Mouse (Mus musculus): ENCODE data around the gene Olfr589.
"Not testable (repeated sequence)": the region's sequence is repeated elsewhere in the genome, so short reads cannot be mapped to it uniquely, and the experiment has no call there.

The Olfr589 gene

GRCm38 (mm10) chr7:103156256-103156655 is at the start of gene Olfr589:
Gene Olfr589 (minus strand): TSS chr7:103156356.
- ATAC-seq (ENCODE audit: low TSS enrichment) = no peak

GRCm38 (mm10) chr7:103184503-103184902 is 28.3 kb upstream of the Olfr589 start, which contains the start of gene Olfr592:
Gene Olfr592 (plus strand): TSS chr7:103184803.
- ATAC-seq (ENCODE audit: low TSS enrichment) = not testable (repeated sequence)

- ATAC-seq (ENCODE audit: low TSS enrichment) = no peak
These were observed 22.1 kb upstream of the Olfr589 start, which contains the start of gene Olfr591 for GRCm38 (mm10) chr7:103178240-103178639. Gene Olfr591 (minus strand): TSS chr7:103178340.

- no peak for ATAC-seq (ENCODE audit: low TSS enrichment)
These were observed 13.5 kb upstream of the Olfr589 start for GRCm38 (mm10) chr7:103169697-103170096.

GRCm38 (mm10) chr7:103140579-103140978 is 15.6 kb downstream of the Olfr589 start, which contains the start of gene Olfr588-ps1:
Gene Olfr588-ps1 (plus strand): TSS chr7:103140879.
- ATAC-seq (ENCODE audit: low TSS enrichment) = no peak

- no peak for ATAC-seq (ENCODE audit: low TSS enrichment)
These were observed 30.6 kb downstream of the Olfr589 start, which contains the start of gene Olfr586 for GRCm38 (mm10) chr7:103125538-103125937. Gene Olfr586 (minus strand): TSS chr7:103125638.

GRCm38 (mm10) chr7:103119406-103119805 is 36.8 kb downstream of the Olfr589 start:
- no peak for ATAC-seq (ENCODE audit: low TSS enrichment)

All from frontal cortex, adult (tissue).